Mouse (Mus musculus) stomach, embryonic 15.5 days (tissue): ENCODE measurements around the gene Safb2. TPM values are rescaled to one million over a fixed set of nuclear protein-coding genes. Genes with fewer than 3 reads are reported as not detected.
"Not testable (repeated sequence)": the region's sequence is repeated elsewhere in the genome, so short reads cannot be mapped to it uniquely, and the experiment has no call there.

Experiments used
- ATAC-seq: fragments of 200-750 bp; cut with Nextera tagmentation; 2 replicates; pipeline ENCODE4 v1.8.0; 2017; ENCODE audit warnings: low read depth, moderate number of reproducible peaks, moderate TSS enrichment; ENCODE audit not compliant: insufficient read depth, low FRiP score
- H3K27ac ChIP-seq: fragments of 300-500 bp; sonication (generic); 2 replicates; pipeline ENCODE4 v1.5.1; 2015; ENCODE audit warnings: mild to moderate bottlenecking, inconsistent platforms
- H3K27me3 ChIP-seq: fragments of 300-500 bp; sonication (generic); replicated peaks from 2 replicates; pipeline ENCODE4 v1.6.1; 2015; ENCODE audit warnings: inconsistent platforms
- H3K36me3 ChIP-seq: fragments of 300-500 bp; sonication (generic); 2 replicates; pipeline ENCODE4 v1.6.1; 2015; ENCODE audit warnings: inconsistent platforms
- H3K4me1 ChIP-seq: fragments of 300-500 bp; sonication (generic); 2 replicates; pipeline ENCODE4 v1.6.1; 2015; ENCODE audit warnings: inconsistent platforms
- H3K4me2 ChIP-seq: fragments of 300-500 bp; sonication (generic); 2 replicates; pipeline ENCODE4 v1.6.1; 2015; ENCODE audit warnings: mild to moderate bottlenecking, inconsistent platforms
- H3K4me3 ChIP-seq: fragments of 300-500 bp; sonication (generic); replicated peaks from 2 replicates; pipeline ENCODE4 v1.5.1; 2015; ENCODE audit warnings: inconsistent platforms
- H3K9ac ChIP-seq: fragments of 300-500 bp; sonication (generic); 2 replicates; pipeline ENCODE4 v1.6.1; 2015; ENCODE audit warnings: inconsistent platforms
- H3K9me3 ChIP-seq: fragments of 300-500 bp; sonication (generic); 2 replicates; pipeline ENCODE4 v1.6.1; 2016; ENCODE audit warnings: inconsistent platforms
- WGBS: fragments of 180-500 bp; shearing (Covaris S2); methylation state at CpG from one replicate; pipeline ENCODE4 v1.1.7; 2015; 5-methylcytosine and 5-hydroxymethylcytosine counted together
- polyA plus RNA-seq: library from polyadenylated mRNA; unstranded; fragments of >200 nt; fragmentation: Nextera tagmentation; extraction: Ambion mirVana; gene quantifications from 2 replicates; pipeline ENCODE4 v1.2.1, GENCODE M21; 2015

The Safb2 gene
- 77.9 and 82.7 TPM in 2 replicates for polyA plus RNA-seq

DNA sequence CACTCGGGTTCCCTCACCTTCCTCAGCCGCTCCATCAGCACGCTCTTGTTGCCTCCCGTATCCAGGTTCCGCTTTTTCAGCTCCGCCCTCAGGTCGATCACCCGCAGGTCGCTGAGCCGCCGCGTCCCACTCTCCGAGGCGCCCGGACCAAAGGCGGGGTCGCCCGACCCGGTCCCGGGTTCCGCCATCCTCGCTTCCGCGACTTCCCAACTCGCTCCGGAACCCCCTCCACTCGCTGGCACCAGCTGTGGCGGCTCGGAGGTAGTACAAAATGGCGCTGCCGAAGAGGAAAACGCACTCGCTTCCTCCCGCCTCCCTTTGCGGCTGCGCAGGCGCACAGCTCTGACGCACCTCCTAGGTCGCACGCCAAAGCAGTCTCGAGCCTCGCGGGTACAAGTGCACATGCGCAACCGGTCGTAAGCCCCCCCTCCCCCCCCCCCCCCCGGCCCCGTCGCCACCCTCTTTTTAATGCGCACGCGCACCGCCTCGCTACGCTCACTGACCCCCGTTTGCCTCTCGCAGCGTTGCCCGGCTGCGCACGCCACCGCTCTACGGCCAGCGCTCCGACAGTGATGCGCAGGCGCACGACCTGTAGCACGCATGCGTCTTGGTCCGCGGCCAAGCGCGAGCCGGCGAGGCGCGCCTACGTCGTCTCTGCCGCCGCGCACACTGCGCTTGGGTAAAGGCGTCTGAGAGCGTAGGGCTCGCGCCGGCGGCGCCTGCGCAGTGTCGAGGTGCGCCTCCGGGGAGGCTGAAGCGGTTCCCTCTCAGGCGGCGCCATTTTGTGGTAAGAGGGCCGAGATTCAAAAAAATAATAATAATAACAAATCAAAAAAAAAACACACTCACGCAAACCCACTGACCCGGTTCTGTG, at the start of gene Safb2, which contains the start of gene Safb:
TSS of gene Safb2 (minus strand) at position 329 of the 874 bp plus-strand sequence.
TSS of gene Safb (plus strand) at position 569 of the 874 bp plus-strand sequence.
- H3K4me1 ChIP-seq, result peaks cover 38% of the 10 kb centered on the region
- peak within 1 kb of the TSS; percentile 88 for H3K4me3 ChIP-seq
- WGBS, result under 1% methylated on average over 88 of the region's 101 CpGs
- peak within 1 kb of the TSS; percentile 78 for H3K4me2 ChIP-seq
- no peaks in the 10 kb centered on the region for H3K27me3 ChIP-seq
- H3K36me3 ChIP-seq, result peaks cover 40% of the 10 kb centered on the region
- peak within 1 kb of the TSS; percentile 89 for H3K9ac ChIP-seq
- H3K9me3 ChIP-seq, result no peaks in the 10 kb centered on the region
- H3K27ac ChIP-seq, result peak within 1 kb of the TSS; percentile 97
- ATAC-seq, result peak; percentile 94

DNA sequence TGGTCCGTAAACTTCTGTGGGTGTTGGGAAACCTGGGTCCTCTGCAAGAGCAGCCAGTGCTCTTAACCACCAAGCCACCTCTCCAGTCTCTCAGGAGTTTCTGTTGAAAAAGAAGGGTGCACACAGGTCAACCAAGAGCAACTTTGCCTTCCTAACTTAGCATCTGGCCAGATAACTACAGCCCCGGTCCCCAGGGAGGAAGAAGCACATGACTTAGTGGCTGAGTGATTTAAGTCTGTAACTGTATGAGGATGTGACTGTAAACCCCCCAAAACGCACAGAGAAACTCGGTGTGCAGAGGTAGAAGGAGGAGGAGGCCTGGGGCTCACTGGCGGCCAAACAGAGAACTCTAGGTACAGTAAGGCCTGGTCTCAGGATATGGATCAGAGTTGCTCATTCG, 49.6 kb upstream of the Safb2 start:
- no peaks in the 10 kb centered on the region for H3K9me3 ChIP-seq
- H3K27ac ChIP-seq, result no peak overlapping the region
- no peak for ATAC-seq
- H3K36me3 ChIP-seq, result no peaks in the 10 kb centered on the region
- no peaks in the 10 kb centered on the region for H3K4me1 ChIP-seq
- H3K9ac ChIP-seq, result no peak overlapping the region
- H3K4me2 ChIP-seq, result no peak overlapping the region
- WGBS, result 86% methylated on average over 6 of the region's 6 CpGs
- H3K27me3 ChIP-seq, result no peaks in the 10 kb centered on the region
- no peak overlapping the region for H3K4me3 ChIP-seq

DNA sequence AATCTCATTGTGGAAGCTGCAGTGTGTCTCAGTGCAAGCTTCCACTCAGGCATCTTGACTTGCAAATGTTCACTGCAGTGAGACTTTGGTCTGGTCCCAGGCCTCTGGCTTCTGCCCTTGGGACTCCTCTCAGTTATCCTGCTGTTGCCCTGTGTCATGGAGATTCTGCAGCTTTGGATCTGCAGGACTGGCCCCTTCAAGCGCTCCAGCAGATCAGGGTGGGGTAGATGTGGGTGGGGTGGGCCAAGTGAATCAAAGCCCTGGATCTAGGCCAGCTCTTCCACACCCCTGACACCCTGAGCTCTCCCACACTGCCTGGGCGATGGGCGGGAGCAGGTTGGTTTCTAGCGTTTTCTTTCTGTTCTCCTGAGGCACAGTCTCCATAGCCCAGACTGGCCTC, 47.4 kb upstream of the Safb2 start:
- Histone ChIP-seq H3K4me2 (no peak overlapping the region), H3K27me3 (no peaks in the 10 kb centered on the region), H3K9ac (no peak overlapping the region), H3K27ac (no peak overlapping the region), H3K36me3 (no peaks in the 10 kb centered on the region), H3K4me1 (peaks cover 5% of the 10 kb centered on the region; the same call in 1 of the 2 replicates), H3K9me3 (no peaks in the 10 kb centered on the region), H3K4me3 (no peak overlapping the region)
- 41% methylated on average over 4 of the region's 4 CpGs for WGBS
- ATAC-seq, result no peak

DNA sequence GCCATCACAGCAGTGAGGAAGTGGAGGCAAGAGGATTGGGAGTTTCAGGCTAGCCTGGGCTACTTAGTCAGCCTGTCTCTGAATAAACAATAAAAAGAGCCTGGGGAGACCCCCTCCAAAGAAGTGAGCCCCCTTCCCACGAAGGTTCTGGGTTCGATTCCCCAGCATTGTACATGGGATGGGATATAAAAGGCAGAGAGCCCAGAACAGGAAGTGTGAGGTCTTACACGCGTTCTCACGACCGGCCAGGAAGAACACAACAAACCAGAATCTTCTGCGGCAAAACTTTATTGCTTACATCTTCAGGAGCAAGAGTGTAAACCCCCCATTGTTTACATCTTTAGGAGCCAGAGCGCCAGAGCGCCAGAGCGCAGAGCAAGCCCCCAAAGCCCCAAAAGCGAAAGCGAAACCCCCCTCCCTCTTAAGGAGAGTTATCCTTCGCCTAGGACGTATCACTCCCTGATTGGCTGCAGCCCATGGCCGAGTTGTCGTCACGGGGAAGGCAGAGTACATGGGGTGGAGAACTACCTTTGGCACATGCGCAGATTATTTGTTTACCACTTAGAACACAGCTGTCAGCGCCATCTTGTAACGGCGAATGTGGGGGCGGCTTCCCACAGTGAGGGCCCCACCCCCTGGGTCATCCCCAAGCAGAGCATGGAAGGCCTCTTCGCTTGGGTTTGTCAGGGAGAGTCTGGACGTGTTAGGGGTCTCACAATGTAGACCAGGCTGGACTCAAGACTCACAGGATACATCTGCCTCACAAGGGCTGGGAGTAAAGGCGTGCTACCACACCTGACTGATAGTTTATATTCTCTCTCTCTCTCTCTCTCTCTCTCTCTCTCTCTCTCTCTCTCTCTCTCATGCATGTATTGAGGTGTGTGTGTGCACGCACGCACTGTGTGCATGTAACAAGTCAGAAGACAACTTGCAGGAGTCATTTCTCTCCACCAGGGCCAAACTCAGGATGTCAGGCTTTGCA, 45.7 kb upstream of the Safb2 start:
- H3K27me3 ChIP-seq, H3K9ac ChIP-seq, H3K36me3 ChIP-seq, H3K4me2 ChIP-seq, H3K4me3 ChIP-seq, H3K27ac ChIP-seq, ATAC-seq, H3K9me3 ChIP-seq: not testable (repeated sequence)
- 85% methylated on average over 27 of the region's 27 CpGs for WGBS
- H3K4me1 ChIP-seq, result peaks cover 17% of the 10 kb centered on the region

DNA sequence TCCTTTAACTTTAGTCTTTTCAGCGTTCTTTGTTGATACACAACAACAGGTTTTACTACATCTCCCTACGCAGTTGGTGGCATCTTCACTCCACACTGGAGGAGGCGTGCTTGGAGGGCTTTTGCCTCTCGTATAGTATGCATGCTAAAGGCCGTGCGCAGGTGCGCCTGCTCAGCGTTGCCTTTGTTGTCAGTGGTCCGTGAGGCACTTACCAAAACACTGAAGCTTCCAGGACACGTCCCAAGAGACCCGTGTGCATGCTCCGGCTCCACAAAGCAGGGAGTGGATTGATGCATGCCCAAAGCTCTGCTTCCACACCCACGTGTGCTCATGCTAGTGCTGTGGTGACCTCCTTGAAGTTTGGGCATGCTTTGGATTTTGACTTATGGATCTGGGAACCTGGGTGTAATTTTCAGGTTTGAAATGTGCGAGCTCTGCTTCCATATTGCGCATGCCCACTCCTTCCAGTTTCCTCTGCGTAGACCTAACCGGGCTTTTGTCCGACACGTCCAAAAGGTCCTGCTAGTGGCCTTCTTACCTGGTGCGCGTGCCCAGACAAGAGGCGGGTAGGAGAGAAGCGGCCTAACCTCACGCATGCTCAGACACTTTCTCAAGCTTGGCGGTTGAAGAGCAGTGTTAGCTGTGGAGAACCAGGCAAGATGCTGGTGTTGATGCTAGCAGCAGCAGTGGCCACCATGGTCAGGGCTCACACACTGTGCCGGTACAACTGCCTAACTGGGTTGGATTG, 43.3 kb upstream of the Safb2 start, which contains the start of gene Catsperd:
TSS of gene Catsperd (plus strand) at position 614 of the 748 bp plus-strand sequence.
- Histone ChIP-seq H3K4me2 (peak within 1 kb of the TSS; percentile 95), H3K9me3 (no peaks in the 10 kb centered on the region), H3K9ac (peak within 1 kb of the TSS; percentile 19; the same call in 1 of the 2 replicates), H3K4me1 (peaks cover 21% of the 10 kb centered on the region), H3K36me3 (peaks cover 7% of the 10 kb centered on the region; the same call in 1 of the 2 replicates), H3K27ac (peak within 1 kb of the TSS; percentile 88), H3K4me3 (peak within 1 kb of the TSS; percentile 86), H3K27me3 (no peaks in the 10 kb centered on the region)
- ATAC-seq, result peak; percentile 10; the same call in 1 of the 2 replicates
- 10% methylated on average over 26 of the region's 26 CpGs for WGBS

DNA sequence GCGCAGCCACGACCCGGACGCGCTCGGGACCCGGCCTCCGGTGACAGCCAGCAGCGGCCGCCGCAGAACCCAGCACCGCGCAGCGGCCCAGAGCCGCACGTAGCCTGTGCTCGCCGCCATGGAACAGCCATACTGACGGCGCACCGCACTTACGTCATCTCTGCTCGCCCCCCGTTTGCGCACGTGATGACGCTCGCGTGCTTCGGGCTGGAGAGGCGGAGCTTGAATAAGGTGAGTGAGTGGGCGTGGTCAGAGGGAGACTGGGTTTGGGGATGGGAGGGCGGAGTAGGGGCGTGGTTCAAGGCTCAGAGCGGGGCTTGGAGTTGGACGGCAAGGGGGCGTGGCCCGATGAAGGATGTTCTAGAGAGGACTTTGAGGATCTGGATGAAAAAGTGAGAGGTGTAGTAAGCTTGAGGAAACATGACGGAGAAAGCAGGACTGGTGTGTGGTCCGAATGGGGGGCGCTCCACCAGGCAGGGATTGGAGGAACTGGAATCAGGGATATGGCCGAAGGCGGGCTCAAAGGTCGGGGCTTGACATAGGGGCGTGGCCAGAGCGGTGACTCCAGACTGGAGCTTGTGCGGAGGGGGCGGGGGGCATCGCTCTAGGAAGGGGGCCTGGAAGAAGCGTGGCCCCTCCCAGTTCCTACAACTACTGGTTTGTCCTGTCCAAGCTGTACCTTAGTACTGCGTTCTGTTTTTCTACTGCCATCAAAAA, 42.5 kb upstream of the Safb2 start, which contains the start of gene Lonp1:
TSS of gene Lonp1 (minus strand) at position 134 of the 717 bp plus-strand sequence.
- peak; percentile 89 for ATAC-seq
- Histone ChIP-seq H3K27ac (peak within 1 kb of the TSS; percentile 88), H3K4me1 (peaks cover 21% of the 10 kb centered on the region), H3K36me3 (peaks cover 13% of the 10 kb centered on the region; the same call in 1 of the 2 replicates), H3K4me3 (peak within 1 kb of the TSS; percentile 86), H3K9ac (peak within 1 kb of the TSS; percentile 86), H3K27me3 (no peaks in the 10 kb centered on the region), H3K9me3 (no peaks in the 10 kb centered on the region), H3K4me2 (peak within 1 kb of the TSS; percentile 95)
- under 1% methylated on average over 51 of the region's 51 CpGs for WGBS

DNA sequence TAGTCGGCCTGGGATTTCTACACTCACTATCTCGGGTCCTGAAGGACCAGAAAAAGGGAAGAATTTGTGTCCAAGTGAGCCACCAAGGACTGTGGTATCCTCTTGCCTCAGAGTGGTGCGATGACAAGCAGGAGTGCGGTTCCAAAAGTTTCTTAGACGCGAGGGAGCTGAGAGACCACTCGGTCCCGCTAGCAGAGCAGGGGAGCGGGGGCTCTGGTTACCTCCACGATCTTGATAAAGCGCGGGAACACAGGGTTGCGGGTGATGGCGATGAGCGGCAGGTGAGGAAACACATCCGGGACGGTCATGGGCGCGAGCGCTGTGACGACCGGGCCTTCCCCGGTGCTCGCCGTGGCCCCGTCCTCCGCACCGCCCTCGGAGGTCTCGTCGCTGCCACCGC, 41.9 kb upstream of the Safb2 start:
- Histone ChIP-seq H3K27me3 (no peaks in the 10 kb centered on the region), H3K9me3 (no peaks in the 10 kb centered on the region), H3K4me3 (peak overlapping the region; percentile 86), H3K27ac (peak overlapping the region; percentile 36; the same call in 1 of the 2 replicates), H3K4me1 (peaks cover 21% of the 10 kb centered on the region), H3K9ac (peak overlapping the region; percentile 86), H3K4me2 (peak overlapping the region; percentile 95), H3K36me3 (peaks cover 18% of the 10 kb centered on the region; the same call in 1 of the 2 replicates)
- no peak for ATAC-seq
- under 1% methylated on average over 32 of the region's 32 CpGs for WGBS

DNA sequence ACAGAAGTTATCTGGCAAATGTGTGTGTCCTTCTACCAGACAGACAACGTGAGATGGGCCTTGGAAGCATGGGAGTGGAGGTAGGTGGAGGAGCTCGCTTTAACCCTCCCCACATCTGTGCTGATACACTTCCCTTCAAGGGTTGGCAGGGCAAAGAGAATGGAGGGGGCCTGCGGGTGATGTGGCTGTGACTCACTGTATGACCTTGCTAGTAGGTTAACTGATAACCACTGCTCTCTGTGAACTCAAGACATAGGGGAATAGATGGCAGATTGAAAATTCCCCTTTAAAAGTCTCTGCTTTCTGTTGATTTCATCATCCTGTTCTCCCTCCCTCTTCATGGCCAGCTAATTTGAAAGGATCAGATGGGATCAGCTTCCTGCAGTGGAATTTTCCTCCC, 41.1 kb upstream of the Safb2 start:
- H3K9me3 ChIP-seq, result no peaks in the 10 kb centered on the region
- H3K27ac ChIP-seq, result no peak overlapping the region
- peak overlapping the region; percentile 86 for H3K4me3 ChIP-seq
- peak overlapping the region; percentile 95 for H3K4me2 ChIP-seq
- peaks cover 24% of the 10 kb centered on the region for H3K36me3 ChIP-seq
- peaks cover 21% of the 10 kb centered on the region for H3K4me1 ChIP-seq
- WGBS, result 78% methylated on average over 3 of the region's 3 CpGs
- no peak overlapping the region for H3K9ac ChIP-seq
- H3K27me3 ChIP-seq, result no peaks in the 10 kb centered on the region
- no peak for ATAC-seq

DNA sequence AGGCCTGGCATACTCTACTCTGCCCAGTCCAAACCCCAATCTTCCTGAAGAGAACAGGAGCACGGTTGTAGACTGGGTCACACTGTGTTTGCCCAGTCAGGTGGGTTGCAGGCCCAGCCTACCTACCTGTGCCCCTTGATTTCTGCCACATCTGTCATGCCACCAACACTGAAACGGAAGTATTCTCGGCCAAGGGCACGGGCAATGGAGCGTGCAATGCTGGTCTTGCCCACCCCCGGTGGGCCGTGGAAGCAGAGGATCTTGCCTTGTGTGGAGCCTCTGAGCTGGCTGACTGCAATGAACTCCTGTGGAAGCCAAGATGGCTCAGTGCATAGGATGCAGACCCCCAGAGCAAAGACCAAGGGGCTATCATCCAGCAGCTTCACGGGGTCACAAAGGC, 33.2 kb upstream of the Safb2 start:
- H3K36me3 ChIP-seq, result peaks cover 77% of the 10 kb centered on the region
- H3K9ac ChIP-seq, result no peak overlapping the region

DNA sequence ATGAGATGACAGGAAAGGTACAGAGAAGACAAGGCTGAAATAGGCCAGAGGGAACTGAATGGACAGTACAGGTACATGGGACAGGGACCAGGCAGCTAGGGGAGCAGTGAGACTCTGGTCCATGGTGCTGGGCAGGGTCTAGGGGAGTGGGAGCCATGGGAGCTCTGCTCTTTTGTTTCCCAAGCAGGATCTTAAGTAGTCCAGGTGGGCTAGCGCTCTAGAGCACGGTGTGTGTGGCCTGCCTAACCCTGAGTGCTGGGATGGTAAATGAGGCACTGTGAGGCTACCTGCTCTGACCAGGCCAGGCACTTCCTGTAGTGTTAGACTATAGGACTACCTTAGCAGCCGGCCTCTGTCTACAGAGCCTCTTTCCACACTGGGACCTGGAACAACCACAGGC, 32.3 kb upstream of the Safb2 start:
- 90% methylated on average over 3 of the region's 3 CpGs for WGBS
- Histone ChIP-seq H3K9ac (no peak overlapping the region), H3K9me3 (no peaks in the 10 kb centered on the region), H3K27me3 (no peaks in the 10 kb centered on the region), H3K36me3 (peaks cover 70% of the 10 kb centered on the region), H3K4me2 (no peak overlapping the region), H3K4me3 (no peak overlapping the region), H3K27ac (no peak overlapping the region), H3K4me1 (peaks cover 19% of the 10 kb centered on the region)
- no peak for ATAC-seq

More for the DNA sequence above, 33.2 kb upstream of the Safb2 start:
- ATAC-seq, result no peak
- WGBS, result 87% methylated on average over 8 of the region's 8 CpGs
- Histone ChIP-seq H3K4me1 (peaks cover 10% of the 10 kb centered on the region), H3K4me2 (no peak overlapping the region), H3K4me3 (no peak overlapping the region), H3K9me3 (no peaks in the 10 kb centered on the region), H3K27ac (no peak overlapping the region), H3K27me3 (no peaks in the 10 kb centered on the region)
